ENCODE assay signal across 18 mouse cellular contexts in genomic region chr5:38440252-38441005, GRCm38 (mm10).
DNase-seq lines count a peak whose midpoint lies in the region; ATAC-seq lines count a peak whose summit lies in the region.
"Had no signal": no experiment of that assay in that cellular context is flagged by ENCODE, and none has a peak within 500 bp of the region (broad histone marks: within the 10 kb centered on the region; RNA-seq: fewer than 3 reads in every experiment).

No protein-coding gene starts in this region.

- ATAC-seq in granulocyte monocyte progenitor cell, adult 5-6 weeks (replicated peaks; ENCODE audit: poor library complexity, severe bottlenecking), result no peak
- ATAC-seq: midbrain, embryonic 15.5 days had no signal

- DNase-seq in frontal cortex, postnatal 36 days (ENCODE audit: low spot score in 2 of 2), result peak; percentile 61 to 72
- DNase-seq in frontal cortex, postnatal 10 days (ENCODE audit: low spot score in 2 of 2), result no peak
- DNase-seq in cerebellum, adult 11 months, result peak; percentile 52
- peak; percentile 66 for DNase-seq in cerebellum, adult 8-10 months
- DNase-seq in left cerebral cortex, adult 18-20 months (ENCODE audit: low spot score in 2 of 2), result peak; percentile 65 to 74
- no peak for DNase-seq in B cell, adult 2 months
- no peak for DNase-seq in lung, postnatal 4 days
- DNase-seq: adrenal gland, adult 8-10 months; gastrocnemius, postnatal 10 days; heart, adult 2 months; heart, postnatal 4 days; kidney, adult 11 months; lung, adult 18-20 months; lung, postnatal 14 days; thymus, adult 18-20 months; thymus, postnatal 4 days had no signal

Comparison
In these comparisons a context has a peak if more than half of its experiments do, and no peak if none do; other contexts are left out.
1. DNase-seq: peak in frontal cortex, postnatal 36 days (2 of 2), cerebellum, adult 11 months (single experiment), cerebellum, adult 8-10 months (single experiment) and left cerebral cortex, adult 18-20 months (2 of 2); none in frontal cortex, postnatal 10 days (0 of 2), B cell, adult 2 months (0 of 2) and lung, postnatal 4 days (0 of 2).